Mouse (Mus musculus): ENCODE data around the gene Bag3. TPM values are rescaled to one million over a fixed set of nuclear protein-coding genes. Genes with fewer than 3 reads are reported as not detected.

The Bag3 gene
- total and polyA plus RNA-seq, 3 experiments = 0.13 to 0.24 TPM; not detected in 1

DNA sequence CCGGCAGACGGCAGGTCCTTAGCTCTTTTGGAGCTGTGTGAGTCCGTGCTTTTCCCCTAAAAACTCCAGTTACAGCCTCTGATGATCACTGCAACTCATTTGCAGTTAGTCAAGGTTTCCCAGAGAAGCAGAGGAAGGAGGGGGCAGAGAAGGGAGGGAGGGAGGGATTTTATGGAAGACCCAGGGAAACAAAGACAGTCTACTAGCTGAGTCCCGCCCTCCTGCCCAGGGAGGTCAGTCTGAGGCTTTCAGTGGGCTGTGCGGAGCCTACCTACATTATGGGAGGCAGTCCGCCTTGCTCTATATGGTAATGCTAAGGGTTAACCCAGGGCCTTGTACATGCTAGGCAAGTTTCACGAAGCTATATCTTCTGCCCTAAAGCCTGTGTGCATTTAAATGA is 9.9 kb upstream of the Bag3 start:
- no peak overlapping the region for H3K4me2 ChIP-seq (ENCODE audit: insufficient read depth, low read depth, poor library complexity, severe bottlenecking)
- no peak for TF ChIP-seq USF2 (conservative IDR thresholded peaks at IDR 0.05; ENCODE audit: low read depth, low read length)
- TF ChIP-seq MAZ (IDR thresholded peaks at IDR 0.05; ENCODE audit: low read depth, low read length) = no peak
- no peak for TF ChIP-seq ZC3H11A (IDR thresholded peaks at IDR 0.05; ENCODE audit: low read depth, low read length)
- no peak for TF ChIP-seq SMC3 (IDR thresholded peaks at IDR 0.05; ENCODE audit: low read depth, low read length)
- TF ChIP-seq RCOR1 (conservative IDR thresholded peaks at IDR 0.05; ENCODE audit: low read depth, low read length) = no peak
- no peak for TF ChIP-seq UBTF (IDR thresholded peaks at IDR 0.05; ENCODE audit: low read depth, low read length)
- TF ChIP-seq E2F4 (IDR thresholded peaks at IDR 0.05; ENCODE audit: insufficient replicate concordance, low read depth, low read length) = no peak
- TF ChIP-seq IRF4 (IDR thresholded peaks at IDR 0.05; ENCODE audit: low read depth, low read length) = no peak
- no peaks in the 10 kb centered on the region for H3K36me3 ChIP-seq (replicated peaks in 1 of 2; ENCODE audit: control insufficient read depth in 1 of 2, insufficient read depth in 1 of 2, low read length in 1 of 2)
- no peaks in the 10 kb centered on the region for H3K4me1 ChIP-seq (ENCODE audit: control insufficient read depth in 1 of 2, insufficient read depth in 2 of 2)
- no peak overlapping the region for H3K9ac ChIP-seq (ENCODE audit: insufficient read depth, low read depth)
- no peak overlapping the region for H3K4me3 ChIP-seq (replicated peaks in 1 of 3; ENCODE audit: low read depth in 2 of 3, low read length in 2 of 3, poor library complexity in 1 of 3)
- H3K27ac ChIP-seq (ENCODE audit: insufficient read depth, low read depth) = no peak overlapping the region
- in situ Hi-C loops (cut with MboI; ENCODE audit: low pct_ligation_motif_present, low pct_unique_long_range_greater_than_20kb, low sequenced_read_pairs) = no loop called here
- DNase-seq (ENCODE audit: extremely low read depth) = no peak
- H3K79me2 ChIP-seq (replicated peaks; ENCODE audit: control insufficient read depth, extremely low read depth, insufficient read depth, poor library complexity, severe bottlenecking) = no peaks in the 10 kb centered on the region
- dilution Hi-C loops (cut with MboI; ENCODE audit: extremely low pct_ligation_motif_present, extremely low pct_unique_long_range_greater_than_20kb, low sequenced_read_pairs) = no loop called here
- H3K9me3 ChIP-seq (replicated peaks; ENCODE audit: low read length) = no peaks in the 10 kb centered on the region
- H3K27me3 ChIP-seq (replicated peaks) = peaks cover 2% of the 10 kb centered on the region

DNA sequence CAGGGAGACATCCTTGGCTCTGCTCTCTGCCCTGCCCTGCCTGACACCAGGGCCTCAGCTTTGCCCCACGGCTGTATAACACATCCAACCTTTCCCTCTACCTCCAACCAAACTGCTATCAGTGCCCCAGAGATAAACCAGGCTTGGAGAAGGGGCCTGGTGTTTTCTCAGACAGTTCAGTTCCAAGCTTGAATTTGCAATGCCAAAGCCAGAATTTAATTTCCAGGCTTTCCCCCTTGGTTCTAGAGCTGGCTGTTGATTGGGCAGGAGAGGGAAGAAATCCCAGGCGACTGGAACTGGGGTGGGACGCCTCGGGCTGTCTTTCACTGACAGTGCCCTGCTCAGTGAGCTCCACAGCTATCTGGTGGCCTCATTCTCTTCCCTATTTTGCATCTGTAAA is 9.1 kb upstream of the Bag3 start:
- no peaks in the 10 kb centered on the region for H3K9me3 ChIP-seq (replicated peaks; ENCODE audit: low read length)
- H3K9ac ChIP-seq (ENCODE audit: insufficient read depth, low read depth) = no peak overlapping the region
- DNase-seq (ENCODE audit: extremely low read depth) = no peak
- H3K27me3 ChIP-seq (replicated peaks) = peaks cover 2% of the 10 kb centered on the region
- H3K36me3 ChIP-seq (replicated peaks in 1 of 2; ENCODE audit: control insufficient read depth in 1 of 2, insufficient read depth in 1 of 2, low read length in 1 of 2) = no peaks in the 10 kb centered on the region
- no peak for TF ChIP-seq MXI1 (IDR thresholded peaks at IDR 0.05; ENCODE audit: low read depth, low read length)
- no peak for TF ChIP-seq ELF1 (IDR thresholded peaks at IDR 0.05; ENCODE audit: low read depth, low read length)
- TF ChIP-seq JUN (IDR thresholded peaks at IDR 0.05; ENCODE audit: insufficient read depth, low read depth, low read length) = no peak
- no peak for TF ChIP-seq SIN3A (IDR thresholded peaks at IDR 0.05; ENCODE audit: low read length)
- no peak for TF ChIP-seq NRF1 (IDR thresholded peaks at IDR 0.05; ENCODE audit: low read depth, low read length)
- no peak for TF ChIP-seq ZMIZ1 (IDR thresholded peaks at IDR 0.05; ENCODE audit: low read depth, low read length)
- TF ChIP-seq GABPA (IDR thresholded peaks at IDR 0.05; ENCODE audit: insufficient replicate concordance, low read depth, low read length) = no peak
- no peaks in the 10 kb centered on the region for H3K79me2 ChIP-seq (replicated peaks; ENCODE audit: control insufficient read depth, extremely low read depth, insufficient read depth, poor library complexity, severe bottlenecking)
- H3K4me3 ChIP-seq (replicated peaks in 1 of 3; ENCODE audit: low read depth in 2 of 3, low read length in 2 of 3, poor library complexity in 1 of 3) = no peak overlapping the region
- H3K4me1 ChIP-seq (ENCODE audit: control insufficient read depth in 1 of 2, insufficient read depth in 2 of 2) = no peaks in the 10 kb centered on the region
- in situ Hi-C loops (cut with MboI; ENCODE audit: low pct_ligation_motif_present, low pct_unique_long_range_greater_than_20kb, low sequenced_read_pairs) (no loop called here), dilution Hi-C loops (cut with MboI; ENCODE audit: extremely low pct_ligation_motif_present, extremely low pct_unique_long_range_greater_than_20kb, low sequenced_read_pairs) (no loop called here)
- H3K27ac ChIP-seq (ENCODE audit: insufficient read depth, low read depth) = no peak overlapping the region
- no peak overlapping the region for H3K4me2 ChIP-seq (ENCODE audit: insufficient read depth, low read depth, poor library complexity, severe bottlenecking)
